Mouse (Mus musculus) embryonic facial prominence, embryonic 15.5 days (tissue): Measurements from ENCODE around the gene Tstd2. TPM values are rescaled to one million over a fixed set of nuclear protein-coding genes. Genes with fewer than 3 reads are reported as not detected.

Source experiments
- polyA plus RNA-seq: library from polyadenylated mRNA; unstranded; fragments of >200 nt; fragmentation: Nextera tagmentation; extraction: Ambion mirVana; gene quantifications from 2 replicates; pipeline ENCODE4 v1.2.1, GENCODE M21; 2015

Gene Tstd2
- polyA plus RNA-seq, 1 experiment from 2014 or later, result 42.0 TPM

Other genes starting within 250 kb of the Tstd2 start
- 1.2 and 2.4 TPM in 2 replicates for gene Ccdc180, start 248.4 kb downstream of the Tstd2 start, polyA plus RNA-seq
- gene Tdrd7, start 173.4 kb downstream of the Tstd2 start, polyA plus RNA-seq, result 13.2 and 15.5 TPM in 2 replicates
- 13.4 and 14.0 TPM in 2 replicates for gene Tmod1, start 99.8 kb downstream of the Tstd2 start, polyA plus RNA-seq
- 69.8 TPM in 2 replicates for gene Ncbp1, start 81 bp downstream of the Tstd2 start, polyA plus RNA-seq
- 22.9 and 25.0 TPM in 2 replicates for gene Xpa, start 57.6 kb upstream of the Tstd2 start, polyA plus RNA-seq
- gene Foxe1, start 204.9 kb upstream of the Tstd2 start, polyA plus RNA-seq, result 1.9 and 2.1 TPM in 2 replicates